Mouse (Mus musculus): ENCODE measurements around the gene Prdm4. TPM values are rescaled to one million over a fixed set of nuclear protein-coding genes. Genes with fewer than 3 reads are reported as not detected.
A peak's percentile ranks its signal among the peaks of the same experiment; 100 is the strongest.

Gene Prdm4
- total and polyA plus RNA-seq, 3 experiments, result 19.0 to 27.9 (median 23.2) TPM

DNA sequence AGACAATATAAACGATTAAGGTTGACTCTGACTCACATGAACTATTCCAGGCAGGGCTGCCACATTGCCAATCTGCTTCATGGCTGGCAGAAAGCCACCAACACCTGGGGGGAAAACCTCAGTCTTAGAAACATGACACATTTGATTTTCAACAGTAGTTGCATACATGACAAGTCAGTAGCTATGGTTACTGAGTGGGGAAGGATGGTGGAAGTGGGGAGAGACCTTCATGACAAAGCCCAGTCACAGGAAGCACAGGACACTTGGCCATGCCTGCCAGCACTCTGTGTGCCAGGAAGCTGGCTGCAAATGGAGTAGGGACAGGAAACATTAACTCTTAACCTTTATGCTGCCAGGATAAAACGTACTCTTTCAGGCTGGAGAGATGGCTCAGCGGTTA lies 36.5 kb upstream of the Prdm4 start:
- H3K4me2 ChIP-seq (ENCODE audit: insufficient read depth, low read depth, poor library complexity, severe bottlenecking), result no peak overlapping the region
- no peak overlapping the region for H3K27ac ChIP-seq (ENCODE audit: insufficient read depth, low read depth)
- no peaks in the 10 kb centered on the region for H3K27me3 ChIP-seq (replicated peaks)
- peak; percentile 46 for DNase-seq (ENCODE audit: extremely low read depth)
- dilution Hi-C loops (cut with MboI; ENCODE audit: extremely low pct_ligation_motif_present, extremely low pct_unique_long_range_greater_than_20kb, low sequenced_read_pairs) (no loop called here), in situ Hi-C loops (cut with MboI; ENCODE audit: low pct_ligation_motif_present, low pct_unique_long_range_greater_than_20kb, low sequenced_read_pairs) (loop anchor here (25.0 kb wide), 1 partner anchor 509 kb away; no protein-coding TSS in a partner anchor)
- H3K79me2 ChIP-seq (replicated peaks; ENCODE audit: control insufficient read depth, extremely low read depth, insufficient read depth, poor library complexity, severe bottlenecking), result peaks cover 35% of the 10 kb centered on the region
- no peak for TF ChIP-seq CHD1 (IDR thresholded peaks at IDR 0.05; ENCODE audit: low read depth, low read length)
- TF ChIP-seq ZMIZ1 (IDR thresholded peaks at IDR 0.05; ENCODE audit: low read depth, low read length), result no peak
- TF ChIP-seq CTCF (conservative IDR thresholded peaks at IDR 0.05 in 1 of 2, IDR thresholded peaks at IDR 0.05 in 1 of 2; ENCODE audit: low read depth in 2 of 2, low read length in 2 of 2), result no peak
- TF ChIP-seq SIN3A (IDR thresholded peaks at IDR 0.05; ENCODE audit: low read length), result no peak
- no peak for TF ChIP-seq USF2 (conservative IDR thresholded peaks at IDR 0.05; ENCODE audit: low read depth, low read length)
- no peak for TF ChIP-seq ELF1 (IDR thresholded peaks at IDR 0.05; ENCODE audit: low read depth, low read length)
- TF ChIP-seq RCOR1 (conservative IDR thresholded peaks at IDR 0.05; ENCODE audit: low read depth, low read length), result no peak
- TF ChIP-seq UBTF (IDR thresholded peaks at IDR 0.05; ENCODE audit: low read depth, low read length), result no peak
- TF ChIP-seq TCF12 (IDR thresholded peaks at IDR 0.05; ENCODE audit: low read depth, low read length), result no peak
- H3K4me3 ChIP-seq (replicated peaks in 1 of 3; ENCODE audit: low read depth in 2 of 3, low read length in 2 of 3, poor library complexity in 1 of 3), result no peak overlapping the region
- no peaks in the 10 kb centered on the region for H3K9me3 ChIP-seq (replicated peaks; ENCODE audit: low read length)
- peaks cover 13 to 60% of the 10 kb centered on the region in 2 experiments for H3K4me1 ChIP-seq (ENCODE audit: control insufficient read depth in 1 of 2, insufficient read depth in 2 of 2)
- no peak overlapping the region for H3K9ac ChIP-seq (ENCODE audit: insufficient read depth, low read depth)
- peaks cover 51 to 68% of the 10 kb centered on the region in 2 experiments for H3K36me3 ChIP-seq (replicated peaks in 1 of 2; ENCODE audit: control insufficient read depth in 1 of 2, insufficient read depth in 1 of 2, low read length in 1 of 2)

DNA sequence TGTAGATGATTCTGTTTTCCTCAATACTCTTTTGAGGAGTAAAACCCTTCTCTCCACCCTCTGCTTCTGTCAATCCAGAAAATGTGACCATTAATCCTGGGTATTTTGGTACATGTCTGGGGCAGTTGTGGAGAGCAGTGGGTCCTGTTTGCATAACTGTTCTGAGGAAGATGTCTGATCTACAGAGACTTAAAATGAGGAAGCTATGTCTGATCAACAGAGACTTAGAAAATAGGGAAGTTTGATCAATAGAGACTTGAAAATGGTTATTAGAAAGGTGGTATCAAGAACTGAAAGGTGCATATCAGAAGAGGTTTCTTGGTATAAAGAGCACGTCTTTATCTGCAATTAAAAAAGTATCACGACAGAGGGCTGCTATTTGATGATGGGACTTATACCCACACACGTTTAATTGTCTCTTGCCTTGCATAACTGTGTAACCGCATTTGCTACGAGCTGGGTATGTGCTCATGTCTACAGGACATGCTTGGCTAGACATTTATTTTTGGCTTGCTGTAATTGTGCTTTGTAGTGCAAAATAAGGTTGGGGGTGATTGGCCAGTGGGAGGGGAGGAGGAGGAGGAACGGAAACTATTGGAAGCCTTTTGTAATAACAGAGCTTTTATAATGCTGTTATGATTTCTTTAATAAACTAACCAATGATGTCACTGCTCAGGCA lies 35.0 kb upstream of the Prdm4 start:
- H3K27me3 ChIP-seq (replicated peaks), result no peaks in the 10 kb centered on the region
- peaks cover 13 to 60% of the 10 kb centered on the region in 2 experiments for H3K4me1 ChIP-seq (ENCODE audit: control insufficient read depth in 1 of 2, insufficient read depth in 2 of 2)
- peaks cover 28% of the 10 kb centered on the region for H3K79me2 ChIP-seq (replicated peaks; ENCODE audit: control insufficient read depth, extremely low read depth, insufficient read depth, poor library complexity, severe bottlenecking)
- H3K36me3 ChIP-seq (replicated peaks in 1 of 2; ENCODE audit: control insufficient read depth in 1 of 2, insufficient read depth in 1 of 2, low read length in 1 of 2), result peaks cover 61 to 81% of the 10 kb centered on the region in 2 experiments
- no peak overlapping the region for H3K9ac ChIP-seq (ENCODE audit: insufficient read depth, low read depth)
- peak; percentile 35; the same call in 1 of the 2 replicates for TF ChIP-seq ETS1 (conservative IDR thresholded peaks at IDR 0.05; ENCODE audit: low read depth, low read length)
- TF ChIP-seq TCF12 (IDR thresholded peaks at IDR 0.05; ENCODE audit: low read depth, low read length), result no peak
- no peak for TF ChIP-seq GABPA (IDR thresholded peaks at IDR 0.05; ENCODE audit: insufficient replicate concordance, low read depth, low read length)
- TF ChIP-seq BHLHE40 (IDR thresholded peaks at IDR 0.05; ENCODE audit: low read depth, low read length), result 0 out of 2 replicates have a peak, but pooled peaks have one; percentile 14
- TF ChIP-seq RAD21 (IDR thresholded peaks at IDR 0.05; ENCODE audit: low read depth, low read length), result no peak
- peak; percentile 49; the same call in 1 of the 2 replicates for TF ChIP-seq MEF2A (IDR thresholded peaks at IDR 0.05; ENCODE audit: borderline replicate concordance, low read depth, low read length)
- no peak overlapping the region for H3K4me2 ChIP-seq (ENCODE audit: insufficient read depth, low read depth, poor library complexity, severe bottlenecking)
- H3K27ac ChIP-seq (ENCODE audit: insufficient read depth, low read depth), result no peak overlapping the region
- H3K4me3 ChIP-seq (replicated peaks in 1 of 3; ENCODE audit: low read depth in 2 of 3, low read length in 2 of 3, poor library complexity in 1 of 3), result no peak overlapping the region
- in situ Hi-C loops (cut with MboI; ENCODE audit: low pct_ligation_motif_present, low pct_unique_long_range_greater_than_20kb, low sequenced_read_pairs), result loop anchor here (25.0 kb wide), 1 partner anchor 510 kb away; no protein-coding TSS in a partner anchor
- DNase-seq (ENCODE audit: extremely low read depth), result peak; percentile 76
- dilution Hi-C loops (cut with MboI; ENCODE audit: extremely low pct_ligation_motif_present, extremely low pct_unique_long_range_greater_than_20kb, low sequenced_read_pairs), result no loop called here
- no peaks in the 10 kb centered on the region for H3K9me3 ChIP-seq (replicated peaks; ENCODE audit: low read length)
